Mouse (Mus musculus) natural killer cell, adult 2 months (primary cell): ENCODE results near the gene Rprd1b.

Experiments
- DNase-seq, 2 experiments: peaks; one replicate each; pipeline ENCODE4 v3.0.0; 2022; ENCODE audit warnings: low spot score in 2 of 2

Rprd1b gene

DNA sequence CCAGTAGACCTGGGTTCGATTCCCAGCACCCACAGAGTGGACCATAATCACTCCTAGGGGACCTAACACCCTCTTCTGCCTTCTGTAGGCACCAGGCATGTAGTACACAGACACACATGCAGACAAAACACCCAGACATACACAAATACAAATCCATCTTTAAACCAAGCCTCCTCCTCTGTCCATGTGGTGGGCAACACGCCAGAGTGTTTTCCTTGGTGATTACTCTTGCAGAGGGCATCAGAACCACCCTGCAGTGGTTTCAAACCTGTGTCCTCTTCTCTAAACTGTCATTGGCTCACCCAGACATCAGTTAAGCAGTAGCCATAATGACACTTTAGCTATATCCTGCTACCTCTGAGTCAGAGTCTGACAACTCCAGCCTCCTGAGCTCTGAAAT is 142.1 kb downstream of the Rprd1b start:
- no peak for DNase-seq

DNA sequence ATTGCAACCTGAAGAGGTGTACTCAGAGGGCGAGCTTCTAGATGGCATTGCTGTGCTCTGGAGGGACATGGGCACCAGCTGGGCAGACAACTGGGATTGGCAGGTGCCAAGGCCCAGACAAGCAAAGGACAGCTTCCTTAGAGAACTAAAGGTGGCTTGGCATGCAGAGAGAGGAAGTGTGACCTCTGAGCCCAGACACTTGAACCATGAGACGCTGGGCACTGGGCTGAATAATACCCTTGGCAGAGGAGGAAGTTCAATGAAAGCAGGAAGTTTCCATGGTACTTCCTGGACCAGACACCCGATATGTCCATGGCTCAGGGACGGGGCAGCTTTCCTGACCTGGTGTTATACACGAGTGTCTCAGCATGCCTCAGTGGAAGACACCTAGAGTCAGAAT is 146.1 kb downstream of the Rprd1b start:
- peak in 1 of 2 experiments; percentile 16 for DNase-seq

DNA sequence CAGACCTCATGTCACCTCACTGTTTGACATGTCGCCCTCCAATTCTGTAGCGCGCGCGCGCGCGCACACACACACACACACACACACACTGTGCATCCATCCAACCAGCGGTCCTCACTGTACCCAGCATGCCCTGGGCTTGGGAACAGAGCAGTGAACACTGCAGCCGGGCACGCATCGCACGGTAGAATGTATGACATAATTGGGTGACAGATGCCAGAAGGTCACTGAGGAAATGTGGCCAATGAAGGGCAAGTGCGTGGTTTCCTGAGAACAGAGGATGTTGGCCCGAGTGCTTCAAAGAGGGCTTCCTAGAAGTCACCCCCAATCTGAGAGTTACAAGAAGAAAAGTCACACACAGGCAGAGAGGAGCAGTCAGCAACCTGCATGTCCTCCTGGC is 146.7 kb downstream of the Rprd1b start:
- peak; percentile 43 for DNase-seq

DNA sequence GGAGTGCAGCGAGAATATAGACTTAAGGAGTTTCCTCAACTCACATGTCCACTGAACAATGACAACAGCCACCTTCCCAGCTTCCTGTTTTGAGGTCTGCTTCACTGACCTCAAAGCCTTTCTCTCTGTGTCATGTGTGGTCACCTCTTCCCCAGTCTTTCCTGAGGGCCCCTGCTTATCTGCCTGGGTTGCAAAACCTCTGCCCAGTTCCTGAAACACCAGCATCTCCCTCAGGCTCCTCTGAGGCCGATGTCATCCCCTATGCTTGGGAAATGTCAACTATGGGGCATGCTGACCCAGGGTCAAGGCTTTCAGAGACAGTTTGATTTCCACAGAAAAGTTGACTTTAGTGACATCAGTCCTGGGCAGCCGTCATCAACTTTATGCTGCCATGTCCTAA is 147.1 kb downstream of the Rprd1b start:
- peak; percentile 37 to 45 for DNase-seq

DNA sequence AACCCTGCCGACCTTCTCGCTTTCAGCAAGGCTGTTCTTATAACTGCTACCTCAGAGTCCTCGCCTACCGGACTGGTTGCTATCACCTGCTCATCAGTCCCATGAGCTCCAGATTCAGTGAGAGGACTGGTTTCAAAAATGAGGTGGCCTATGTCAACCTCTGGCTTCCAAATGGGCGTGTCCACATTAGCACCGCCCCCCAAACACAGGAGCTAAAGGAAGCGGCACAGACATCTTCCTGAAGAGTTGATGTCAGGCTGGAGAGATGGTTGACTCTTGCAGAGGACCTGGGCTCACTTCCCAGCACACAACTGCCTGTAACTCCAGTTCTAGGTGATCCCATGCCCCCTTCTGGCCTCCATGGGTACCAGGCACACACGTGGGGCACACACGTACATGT is 148.5 kb downstream of the Rprd1b start:
- no peak for DNase-seq

DNA sequence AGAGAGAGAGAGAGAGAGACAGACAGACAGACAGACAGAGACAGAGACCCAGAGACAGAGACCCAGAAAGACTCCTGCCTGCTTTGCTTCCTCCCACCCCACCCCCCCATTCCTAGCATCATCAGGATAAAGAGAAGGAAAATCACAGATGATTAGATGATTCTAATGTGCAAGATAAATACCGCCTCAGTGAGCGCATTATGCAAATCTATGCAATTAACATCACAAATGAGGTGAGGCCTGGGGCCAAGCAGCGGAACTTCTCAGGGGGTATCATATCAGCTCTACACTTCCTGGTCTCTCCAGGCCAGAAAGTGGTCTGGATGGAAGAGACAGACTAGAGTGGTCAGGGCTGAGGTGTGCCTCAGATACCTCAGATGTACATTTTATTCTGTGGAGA is 149.3 kb downstream of the Rprd1b start:
- no peak for DNase-seq

DNA sequence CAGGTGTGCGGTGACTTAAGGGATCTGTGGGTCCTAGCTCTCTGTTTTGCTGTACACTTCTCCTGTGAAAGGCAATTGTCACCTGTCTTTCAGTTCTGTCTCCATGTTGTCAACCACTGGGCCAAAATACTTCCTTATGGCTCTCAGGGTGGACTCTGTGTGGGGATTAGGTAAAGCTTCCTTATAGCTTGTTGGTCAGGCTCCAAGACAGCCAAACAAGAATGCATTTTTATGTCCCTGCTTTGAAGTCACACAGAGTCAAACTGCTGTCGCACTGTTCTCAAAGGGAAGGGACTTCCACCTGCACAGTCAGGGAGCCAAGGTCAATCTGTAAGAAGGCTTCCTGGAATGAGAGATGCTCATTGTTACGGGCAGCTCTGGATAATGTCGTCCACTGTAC is 149.8 kb downstream of the Rprd1b start:
- no peak for DNase-seq

DNA sequence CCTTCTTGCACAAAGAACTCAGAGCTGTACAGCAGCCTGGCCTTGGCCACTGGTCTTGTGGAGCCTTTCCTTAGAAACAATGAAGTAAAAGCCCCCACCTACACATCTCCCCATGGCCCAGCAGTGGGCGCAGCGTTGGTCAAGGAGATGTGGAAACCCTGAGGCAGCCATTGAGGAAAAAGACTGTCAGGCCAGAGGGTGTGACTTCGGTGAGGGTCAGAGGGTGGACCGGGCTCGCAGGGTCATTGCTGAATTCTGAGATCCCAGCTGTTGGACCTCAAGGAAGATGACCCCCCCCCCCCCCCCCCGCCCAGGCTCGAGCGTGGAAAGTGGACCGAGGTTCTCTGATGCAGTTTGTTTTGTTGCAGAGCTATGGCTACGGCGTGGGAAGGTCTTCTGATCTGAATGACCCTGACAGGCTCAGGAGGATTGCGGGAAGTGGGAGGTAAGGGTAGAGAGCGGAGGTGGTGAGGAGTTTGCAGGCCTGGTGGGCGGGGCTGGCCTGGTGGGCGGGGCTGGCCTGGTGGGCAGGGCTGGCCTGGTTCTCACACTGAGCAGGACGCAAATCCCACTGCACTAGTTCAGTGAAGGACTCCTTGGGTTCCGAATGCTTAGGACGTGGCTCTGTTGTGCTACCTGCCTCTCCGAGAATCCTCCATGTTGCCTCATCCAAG is 150.5 kb downstream of the Rprd1b start:
- peak; percentile 29 to 64 for DNase-seq

DNA sequence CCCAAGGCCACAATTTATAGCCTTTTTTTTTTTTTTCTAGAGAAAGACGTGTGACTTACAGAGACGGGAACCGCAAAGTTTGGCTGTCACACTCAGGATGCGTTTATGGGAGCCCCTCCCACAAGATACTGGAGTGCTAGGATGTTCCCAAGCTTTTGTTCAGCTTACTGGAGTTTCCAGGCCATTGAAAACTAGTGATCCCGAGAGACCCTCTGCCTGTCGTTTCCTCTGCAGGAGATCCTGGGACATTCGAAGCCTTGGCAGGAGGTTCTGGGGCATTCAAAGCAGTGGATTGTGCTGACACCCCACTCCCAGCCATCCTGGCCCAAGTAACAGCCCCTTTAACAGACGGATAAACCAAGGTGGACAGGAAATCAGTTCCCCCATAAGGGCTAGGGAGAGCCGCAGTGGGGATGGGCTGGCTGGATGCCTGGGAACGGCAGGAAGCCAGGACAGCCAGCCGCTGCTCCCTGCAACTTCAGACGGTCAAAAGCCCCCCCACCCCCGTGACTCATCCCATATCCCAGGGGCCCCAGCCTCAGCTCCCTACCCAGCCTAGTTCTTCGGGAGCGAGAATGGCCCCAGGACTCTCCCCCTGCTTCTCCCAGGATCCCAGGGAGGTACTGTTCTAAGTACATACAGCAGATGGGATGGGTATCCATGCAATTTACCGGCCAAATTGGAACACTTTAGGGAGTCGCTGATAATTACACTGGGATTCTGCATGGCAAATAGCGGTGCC is 151.2 kb downstream of the Rprd1b start:
- DNase-seq: no peak

DNA sequence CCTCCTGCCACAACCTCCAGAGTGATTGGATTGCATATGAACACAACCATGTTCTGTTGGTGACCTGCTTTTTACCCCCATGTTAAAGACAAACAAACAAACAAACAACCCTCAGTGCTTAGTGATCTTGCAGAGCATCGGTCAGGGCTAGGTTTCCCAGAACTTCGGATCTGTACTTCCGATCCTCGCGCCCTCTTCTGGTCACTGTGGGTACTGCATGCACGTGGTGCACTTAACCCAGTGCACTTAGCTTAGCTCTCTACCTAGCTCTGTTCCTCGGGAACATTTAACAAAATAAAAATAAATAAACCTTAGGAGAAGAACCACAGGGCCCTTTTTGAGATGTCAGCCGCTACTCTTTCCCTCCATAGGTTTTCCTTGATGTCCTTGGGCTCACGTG is 152.5 kb downstream of the Rprd1b start:
- DNase-seq: peak in 1 of 2 experiments; percentile 53
